Mouse (Mus musculus): ENCODE data around the gene Slc23a3. TPM values are rescaled to one million over a fixed set of nuclear protein-coding genes. Genes with fewer than 3 reads are reported as not detected.
A peak's percentile ranks its signal among the peaks of the same experiment; 100 is the strongest.

Slc23a3 gene
- polyA plus RNA-seq, 1 experiment from 2014 or later: not detected

DNA sequence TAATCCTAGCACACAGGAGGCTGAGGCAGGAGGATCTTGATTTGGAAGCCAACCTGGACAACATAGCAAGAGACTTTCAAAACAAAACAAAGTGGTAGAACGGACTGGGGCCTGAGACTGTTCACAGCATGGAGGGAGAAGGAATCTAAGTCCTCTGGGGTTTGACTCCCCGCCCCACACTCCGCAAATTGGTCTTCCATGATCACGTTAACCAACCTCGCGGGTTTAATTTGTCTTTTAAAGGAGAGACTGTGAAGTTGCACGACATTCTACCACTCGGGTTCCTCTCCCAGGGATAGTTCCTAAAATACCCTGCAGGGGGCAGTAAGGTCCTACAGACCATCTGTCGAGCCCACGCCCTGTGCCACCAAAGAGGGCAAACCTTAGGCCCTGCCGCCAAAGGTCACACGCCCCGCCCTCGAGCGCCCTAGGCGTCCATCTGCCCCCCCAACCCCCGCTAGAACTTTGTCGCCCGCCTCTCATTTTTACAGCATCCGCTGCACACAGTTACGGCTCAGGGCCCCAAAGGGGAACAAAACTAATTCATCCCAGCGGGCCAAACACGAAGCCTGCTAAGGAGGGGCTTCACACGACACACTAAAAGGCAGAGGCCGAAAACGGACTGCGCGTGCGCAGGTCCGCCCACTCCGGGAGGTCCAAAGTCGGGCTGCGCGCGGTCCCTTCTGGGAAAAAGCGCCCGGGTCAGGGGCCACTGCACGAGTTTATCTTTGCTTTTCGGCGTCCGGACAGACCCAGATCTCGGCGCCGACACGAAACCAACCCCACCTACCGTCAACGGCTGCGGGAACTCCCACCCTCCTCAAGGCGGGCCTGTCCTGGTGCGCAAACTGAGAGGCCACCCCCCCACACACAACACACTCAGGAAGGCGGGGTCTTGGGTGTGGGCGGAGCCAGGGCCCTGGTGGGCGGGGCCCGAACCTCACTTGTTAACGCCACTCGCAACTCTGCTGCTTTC lies 9.1 kb downstream of the Slc23a3 start, which contains the start of gene Nhej1:
Gene Nhej1 (minus strand): TSS at position 855 of the 976 bp plus-strand sequence.
- H3K36me3 ChIP-seq (replicated peaks): no peaks in the 10 kb centered on the region
- peaks cover 15% of the 10 kb centered on the region for H3K4me1 ChIP-seq
- 1% methylated on average over 56 of the region's 56 CpGs for WGBS

DNA sequence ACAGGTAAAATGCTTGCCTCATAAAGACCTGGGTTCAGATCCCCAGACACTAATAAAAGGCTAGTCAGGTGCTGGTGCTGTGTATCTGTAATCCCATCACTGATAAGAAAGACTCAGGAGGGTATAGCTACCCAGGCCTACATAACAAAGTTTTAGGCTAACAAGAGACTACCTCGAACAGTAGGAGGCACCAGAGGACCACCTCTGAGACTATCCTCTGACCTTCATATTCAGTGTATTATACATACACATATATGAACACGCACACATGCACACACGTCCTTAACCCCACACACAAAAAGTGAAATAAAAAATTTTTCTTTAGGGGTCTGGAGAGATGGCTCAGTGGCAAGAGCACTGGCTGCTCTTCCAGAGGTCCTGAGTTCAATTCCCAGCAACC lies 11.5 kb downstream of the Slc23a3 start:
- no peak overlapping the region for H3K27ac ChIP-seq
- H3K36me3 ChIP-seq (replicated peaks): no peaks in the 10 kb centered on the region
- no peaks in the 10 kb centered on the region for H3K9me3 ChIP-seq
- no peak overlapping the region for H3K4me3 ChIP-seq
- WGBS: 83% methylated on average over 3 of the region's 3 CpGs
- no peaks in the 10 kb centered on the region for H3K27me3 ChIP-seq (ENCODE audit: poor library complexity, severe bottlenecking)
- peaks cover 15% of the 10 kb centered on the region for H3K4me1 ChIP-seq
- DNase-seq (ENCODE audit: extremely low spot score, low spot score): no peak

More for the DNA sequence above, 9.1 kb downstream of the Slc23a3 start, which contains the start of gene Nhej1:
- Histone ChIP-seq H3K9me3 (no peaks in the 10 kb centered on the region), H3K4me3 (peak within 1 kb of the TSS; percentile 73), H3K27me3 (ENCODE audit: poor library complexity, severe bottlenecking) (no peaks in the 10 kb centered on the region), H3K27ac (peak within 1 kb of the TSS; percentile 96)
- DNase-seq (ENCODE audit: extremely low spot score, low spot score): peak; percentile 96

Other genes starting within 250 kb of the Slc23a3 start
- not detected in 2 replicates for gene Fev, start 248.5 kb downstream of the Slc23a3 start, polyA plus RNA-seq (2016; fragmentation: Nextera tagmentation; extraction: Ambion mirVana)
- not detected in 2 replicates for gene Cryba2, start 240.7 kb downstream of the Slc23a3 start, polyA plus RNA-seq (2016; fragmentation: Nextera tagmentation; extraction: Ambion mirVana)
- 0.04 and 0.25 TPM in 2 replicates for gene Cfap65, start 198.3 kb downstream of the Slc23a3 start, polyA plus RNA-seq (2016; fragmentation: Nextera tagmentation; extraction: Ambion mirVana)
- 0.10 TPM in 1 of 2 replicates, not detected in the other for gene Ihh, start 182.2 kb downstream of the Slc23a3 start, polyA plus RNA-seq (2016; fragmentation: Nextera tagmentation; extraction: Ambion mirVana)
- gene Nhej1, start 8.7 kb downstream of the Slc23a3 start, polyA plus RNA-seq (2016; fragmentation: Nextera tagmentation; extraction: Ambion mirVana): 12.2 and 12.4 TPM in 2 replicates
- gene Cnppd1, start 8.8 kb upstream of the Slc23a3 start, polyA plus RNA-seq (2016; fragmentation: Nextera tagmentation; extraction: Ambion mirVana): 41.0 and 43.6 TPM in 2 replicates
- 42.0 and 42.7 TPM in 2 replicates for gene Retreg2, start 8.9 kb upstream of the Slc23a3 start, polyA plus RNA-seq (2016; fragmentation: Nextera tagmentation; extraction: Ambion mirVana)
- 26.8 and 29.0 TPM in 2 replicates for gene Zfand2b, start 34.8 kb upstream of the Slc23a3 start, polyA plus RNA-seq (2016; fragmentation: Nextera tagmentation; extraction: Ambion mirVana)
- gene Abcb6, start 46.5 kb upstream of the Slc23a3 start, polyA plus RNA-seq (2016; fragmentation: Nextera tagmentation; extraction: Ambion mirVana): 41.9 and 45.4 TPM in 2 replicates
- 20.9 and 24.1 TPM in 2 replicates for gene Ankzf1, start 58.3 kb upstream of the Slc23a3 start, polyA plus RNA-seq (2016; fragmentation: Nextera tagmentation; extraction: Ambion mirVana)
- 17.4 and 19.2 TPM in 2 replicates for gene Atg9a, start 58.3 kb upstream of the Slc23a3 start, polyA plus RNA-seq (2016; fragmentation: Nextera tagmentation; extraction: Ambion mirVana)
- 14.4 and 15.3 TPM in 2 replicates for gene Glb1l, start 76.9 kb upstream of the Slc23a3 start, polyA plus RNA-seq (2016; fragmentation: Nextera tagmentation; extraction: Ambion mirVana)
- gene Stk16, start 76.9 kb upstream of the Slc23a3 start, polyA plus RNA-seq (2016; fragmentation: Nextera tagmentation; extraction: Ambion mirVana): 151 and 153 TPM in 2 replicates
- 11.0 and 13.7 TPM in 2 replicates for gene Tuba4a, start 86.0 kb upstream of the Slc23a3 start, polyA plus RNA-seq (2016; fragmentation: Nextera tagmentation; extraction: Ambion mirVana)
- not detected in 2 replicates for gene A630095N17Rik, start 98.2 kb upstream of the Slc23a3 start, polyA plus RNA-seq (2016; fragmentation: Nextera tagmentation; extraction: Ambion mirVana)
- 28.0 and 28.6 TPM in 2 replicates for gene Dnajb2, start 102.5 kb upstream of the Slc23a3 start, polyA plus RNA-seq (2016; fragmentation: Nextera tagmentation; extraction: Ambion mirVana)
- 1.5 and 1.6 TPM in 2 replicates for gene Ptprn, start 130.6 kb upstream of the Slc23a3 start, polyA plus RNA-seq (2016; fragmentation: Nextera tagmentation; extraction: Ambion mirVana)
- 2.6 and 3.4 TPM in 2 replicates for gene Resp18, start 144.5 kb upstream of the Slc23a3 start, polyA plus RNA-seq (2016; fragmentation: Nextera tagmentation; extraction: Ambion mirVana)
- gene Dnpep, start 184.1 kb upstream of the Slc23a3 start, polyA plus RNA-seq (2016; fragmentation: Nextera tagmentation; extraction: Ambion mirVana): 124 and 126 TPM in 2 replicates
- 2.6 and 4.3 TPM in 2 replicates for gene Des, start 226.4 kb upstream of the Slc23a3 start, polyA plus RNA-seq (2016; fragmentation: Nextera tagmentation; extraction: Ambion mirVana)
- gene Speg, start 241.4 kb upstream of the Slc23a3 start, polyA plus RNA-seq (2016; fragmentation: Nextera tagmentation; extraction: Ambion mirVana): 23.2 and 29.3 TPM in 2 replicates

Measured in forebrain, embryonic 10.5 days (tissue).